Mouse (Mus musculus) yolk sac, embryonic 10.5 days (tissue): Measurements from ENCODE around the gene Pacsin2.
"Not testable (repeated sequence)": the region's sequence is repeated elsewhere in the genome, so short reads cannot be mapped to it uniquely, and the experiment has no call there.

Source experiments
- DNase-seq: peaks from one replicate; pipeline ENCODE4 v3.0.0-alpha.2; 2017; ENCODE audit warnings: low spot score

Pacsin2 gene

DNA sequence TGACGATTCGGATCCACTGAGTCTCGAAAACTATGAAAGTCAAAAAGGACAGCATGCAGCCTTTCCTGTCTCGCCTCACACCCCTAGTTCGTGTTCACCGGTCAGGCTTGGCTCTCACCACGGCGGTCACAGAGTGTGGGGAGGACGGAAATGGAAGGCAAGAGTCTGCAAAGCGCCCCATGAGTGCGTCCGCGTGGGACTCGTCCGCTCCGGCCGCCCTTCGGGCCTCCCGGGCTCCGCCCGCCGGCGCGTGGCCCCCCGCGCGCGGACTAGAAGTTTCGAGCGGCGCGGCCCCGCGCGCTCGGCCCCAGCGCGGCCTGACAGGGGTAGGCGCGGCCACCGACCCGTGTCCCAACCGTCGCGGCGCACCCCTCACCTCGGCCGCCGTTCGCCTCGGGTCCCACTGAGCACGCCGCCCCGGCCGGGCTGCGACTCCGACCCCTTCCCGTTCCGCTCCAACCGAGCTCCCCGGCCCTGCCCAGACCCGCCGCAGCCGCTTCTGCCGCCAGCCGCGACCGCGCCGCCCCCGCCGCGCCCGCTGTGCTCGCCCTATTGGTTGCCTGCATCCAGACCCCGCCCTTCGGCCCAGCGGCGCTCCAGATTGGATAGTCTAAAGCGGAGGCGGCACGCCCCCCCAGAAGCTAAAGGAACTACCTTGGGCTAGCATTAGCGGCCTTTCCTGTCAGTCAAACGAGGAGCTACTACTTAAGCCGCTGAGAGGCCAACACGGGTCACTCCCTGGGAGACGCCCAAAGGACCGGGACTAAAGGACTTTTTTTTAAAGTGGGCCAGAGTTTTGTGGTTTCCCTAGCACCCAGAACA is at the start of gene Pacsin2:
Pacsin2 (minus strand) TSS at position 524 of the 822 bp plus-strand sequence.
- peak; percentile 98 for DNase-seq

DNA sequence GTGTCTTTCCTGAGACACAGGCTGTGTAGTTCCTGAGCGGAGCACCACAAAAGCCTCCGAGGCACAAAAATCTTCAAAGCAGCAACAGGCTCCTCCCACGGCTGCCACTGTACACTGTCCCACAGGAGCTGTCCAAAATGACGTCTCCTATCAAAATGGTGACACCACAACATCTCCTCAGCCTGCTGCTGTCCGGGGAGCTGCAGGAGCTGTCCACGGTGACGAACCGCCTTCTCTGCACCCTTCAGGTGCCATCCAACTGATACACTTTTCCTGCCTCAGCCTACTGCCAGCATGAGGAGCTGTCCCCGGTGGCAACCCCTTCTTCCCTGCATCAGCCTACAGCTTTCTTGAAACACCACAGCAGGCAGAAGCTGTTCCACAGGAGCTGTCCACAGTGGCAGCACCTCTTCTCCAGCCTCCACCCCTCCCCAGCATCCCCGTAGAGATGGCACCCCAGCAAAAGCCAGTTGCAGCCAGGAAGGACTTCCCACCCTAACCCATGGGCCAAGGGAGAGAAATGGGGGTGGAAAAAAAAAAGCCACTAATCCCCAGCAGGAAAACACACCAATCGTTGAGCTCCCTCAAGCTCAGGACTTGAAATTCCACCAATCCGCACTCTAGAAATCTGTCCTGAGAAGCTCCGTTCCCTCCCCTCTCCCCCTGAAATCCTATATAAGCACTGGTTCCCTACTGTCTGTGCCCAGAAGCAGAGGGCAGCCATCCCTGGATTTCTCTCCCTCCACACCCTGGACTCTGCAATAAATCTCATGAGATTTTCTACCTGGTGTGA is 48.3 kb upstream of the Pacsin2 start:
- no peak for DNase-seq

GRCm38 (mm10) chr15:83510805-83511405 is 46.5 kb upstream of the Pacsin2 start, which contains the start of gene Ttll1:
Gene Ttll1, minus strand, starts transcription at chr15:83510893.
- DNase-seq, result peak; percentile 94

DNA sequence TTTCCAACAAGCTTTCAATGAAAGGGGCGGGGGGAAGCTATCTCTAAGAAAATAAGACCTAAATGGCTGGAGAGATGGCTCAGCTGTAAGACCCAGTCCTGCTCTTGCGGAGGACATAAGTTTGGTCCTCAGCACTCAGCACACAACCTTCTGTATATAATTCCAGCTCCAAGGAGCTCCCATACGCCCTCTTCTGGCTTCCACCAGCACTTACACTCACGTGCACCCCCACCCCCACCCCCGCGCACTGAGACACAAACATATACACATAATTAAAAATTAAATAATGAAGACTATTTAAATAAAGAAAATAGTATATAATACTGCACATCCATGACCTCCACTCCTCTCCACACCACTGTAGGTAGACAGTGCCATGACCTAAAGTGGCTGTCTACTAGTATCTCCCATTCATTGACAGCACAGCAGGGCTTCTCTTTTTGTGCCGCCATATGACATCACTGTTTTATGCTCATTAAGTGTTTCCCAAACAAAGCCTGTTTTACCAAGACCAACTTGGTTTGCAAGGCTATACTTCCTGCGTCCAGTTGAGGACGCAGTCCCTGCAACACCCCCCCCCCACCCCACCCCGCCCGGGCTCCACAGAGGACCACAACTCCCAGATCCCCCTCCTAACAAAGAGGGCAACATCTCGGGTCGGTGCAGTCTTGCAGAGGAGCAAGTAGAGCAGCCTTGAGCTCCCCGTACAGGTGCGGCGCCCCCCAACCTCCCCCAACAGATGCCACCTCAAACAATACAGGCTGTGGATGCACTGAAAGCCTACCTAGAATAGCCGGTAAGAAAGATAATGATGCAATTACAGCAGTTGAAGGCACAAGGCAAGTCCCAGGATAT is 45.8 kb upstream of the Pacsin2 start:
- DNase-seq, result no peak

DNA sequence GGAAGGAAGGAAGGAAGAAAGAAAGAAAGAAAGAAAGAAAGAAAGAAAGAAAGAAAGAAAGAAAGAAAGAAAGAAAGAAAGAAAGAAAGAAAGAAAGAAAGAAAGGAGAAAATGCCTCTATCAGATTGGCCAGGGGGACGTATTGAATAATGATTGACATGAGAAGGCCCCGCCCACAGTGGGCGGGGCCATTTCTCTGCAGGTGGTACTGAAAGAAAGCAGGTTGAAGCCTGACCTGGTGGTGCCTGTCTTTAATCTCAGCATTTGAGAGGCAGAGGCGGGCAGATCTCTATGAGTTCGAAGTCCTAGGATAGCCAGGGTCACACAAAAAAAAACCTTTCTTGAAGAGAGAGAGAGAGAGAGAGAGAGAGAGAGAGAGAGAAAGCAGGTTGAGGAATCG is 37.1 kb upstream of the Pacsin2 start:
- DNase-seq, result not testable (repeated sequence)

DNA sequence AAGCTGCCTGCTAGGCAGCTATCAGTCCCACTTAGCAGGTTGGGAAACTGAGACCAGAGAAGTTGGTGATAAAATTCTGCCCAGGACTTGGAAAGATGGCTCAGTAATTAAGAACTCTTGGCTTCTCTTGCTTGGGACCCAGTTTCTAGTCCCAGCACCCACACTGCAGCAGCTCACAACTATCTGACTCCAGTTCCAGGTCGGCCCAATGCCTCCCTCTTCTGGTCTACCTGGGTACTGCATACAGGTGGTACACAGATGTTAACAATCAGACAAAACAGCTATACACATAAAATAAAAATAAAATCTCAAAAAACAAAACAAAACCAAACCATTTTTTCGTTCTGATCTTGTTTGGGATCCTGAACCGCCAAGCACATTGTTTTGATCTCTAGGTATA is 35.9 kb upstream of the Pacsin2 start:
- no peak for DNase-seq

DNA sequence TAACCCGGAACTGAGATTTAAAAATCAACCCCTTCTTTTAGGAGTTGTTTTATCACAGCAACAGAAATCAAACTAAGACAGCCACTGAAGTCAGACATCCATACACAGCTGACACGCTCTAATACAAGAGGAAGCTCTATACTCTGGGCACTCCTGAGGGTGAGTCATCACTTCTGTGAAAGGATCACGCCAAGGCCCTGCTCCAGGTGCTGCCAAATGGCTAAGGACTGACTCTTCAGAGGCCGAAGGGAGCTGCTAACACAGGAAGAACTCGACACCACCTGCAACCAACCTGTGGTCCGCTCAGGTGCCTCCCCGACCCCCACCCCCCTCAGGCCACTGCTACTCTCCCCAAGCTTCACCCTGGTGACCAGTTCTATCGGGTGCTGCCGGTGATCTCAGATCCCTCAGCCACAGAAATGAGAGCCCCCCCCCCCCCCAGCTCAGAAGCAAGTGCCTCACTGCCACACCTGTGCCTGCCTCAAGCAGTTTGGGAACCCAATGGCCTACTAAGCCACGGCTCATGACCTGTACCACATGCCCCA is 34.9 kb upstream of the Pacsin2 start:
- DNase-seq, result no peak

DNA sequence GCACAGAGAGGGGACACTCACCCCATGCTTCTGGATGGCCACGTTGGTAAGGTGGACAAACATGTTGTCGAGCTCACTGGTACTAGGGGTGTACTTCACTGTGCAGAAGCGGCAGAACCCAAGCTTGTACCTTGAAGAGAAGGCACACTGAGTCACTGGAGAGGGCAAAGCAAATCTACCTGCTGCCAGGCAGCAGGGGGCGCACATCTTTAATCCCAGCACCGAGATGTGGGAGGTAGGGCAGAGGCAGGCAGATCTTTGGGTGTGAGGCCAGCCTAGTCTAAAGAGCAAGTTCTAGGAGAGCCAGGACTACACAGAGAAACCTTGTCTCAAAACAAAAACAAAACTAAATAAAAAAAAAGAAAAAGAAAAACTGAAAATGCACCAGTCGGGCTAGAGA is 32.9 kb upstream of the Pacsin2 start:
- no peak for DNase-seq

GRCm38 (mm10) chr15:83495787-83496367 is 31.5 kb upstream of the Pacsin2 start:
- DNase-seq, result no peak

- no peak for DNase-seq
These were observed 30.8 kb upstream of the Pacsin2 start for GRCm38 (mm10) chr15:83495195-83495594.

- DNase-seq, result no peak
These were observed 30.1 kb upstream of the Pacsin2 start for GRCm38 (mm10) chr15:83494572-83494920.

DNA sequence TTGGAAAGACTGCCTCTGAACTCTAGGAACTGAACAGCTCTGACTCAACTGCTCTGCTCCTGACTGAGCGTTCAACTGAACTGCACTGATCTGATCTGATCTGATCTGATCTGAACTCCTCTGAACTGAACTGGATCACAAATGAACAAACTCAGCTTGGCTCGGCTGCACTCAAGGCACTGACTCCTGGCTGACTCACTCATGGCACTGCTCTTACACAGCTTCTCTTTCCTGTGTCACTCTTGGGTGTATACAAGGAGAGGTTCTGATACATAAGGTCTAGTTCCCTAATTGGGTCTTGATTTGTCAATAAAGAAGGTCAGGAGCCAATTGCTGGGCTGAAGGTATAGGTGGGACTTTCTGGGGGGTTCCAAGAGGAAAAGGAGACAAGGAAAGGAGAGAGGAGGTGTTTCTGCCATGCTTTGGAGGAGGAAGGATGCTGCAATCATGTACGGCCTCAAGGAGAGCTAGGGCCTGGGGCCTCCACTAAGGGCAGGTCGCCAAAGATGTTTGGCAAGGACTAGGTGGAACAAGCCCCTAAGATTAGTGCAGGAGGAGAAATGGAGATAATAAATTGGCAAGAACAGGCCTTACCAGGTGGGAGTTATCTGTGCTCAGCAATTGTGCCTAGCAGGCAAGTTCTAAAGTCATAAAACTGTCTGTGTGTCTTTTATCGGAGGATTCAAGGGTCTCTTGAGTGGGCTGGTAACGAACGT is 29.6 kb upstream of the Pacsin2 start:
- no peak for DNase-seq

- DNase-seq, result no peak
These were observed 27.5 kb upstream of the Pacsin2 start for GRCm38 (mm10) chr15:83491891-83492290.

DNA sequence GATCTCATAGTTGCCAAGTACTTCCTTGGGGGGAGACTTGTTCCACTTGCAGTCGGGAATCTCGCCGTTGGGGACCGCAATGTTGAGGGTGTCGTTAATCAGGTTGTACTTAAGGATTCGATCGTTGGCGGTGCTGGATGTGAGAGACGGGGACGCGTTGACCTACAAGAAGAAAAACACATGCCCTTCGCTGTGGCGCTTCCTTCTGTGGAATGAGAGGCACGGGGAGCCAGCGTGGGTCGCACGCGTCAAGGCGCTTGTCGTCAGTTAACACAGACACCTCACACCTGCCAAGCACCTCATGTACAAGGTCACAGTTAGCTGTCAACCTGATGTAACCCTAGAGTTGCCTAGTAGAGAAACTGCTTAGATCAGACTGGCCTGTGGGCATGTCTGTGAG is 25.1 kb upstream of the Pacsin2 start:
- no peak for DNase-seq

DNA sequence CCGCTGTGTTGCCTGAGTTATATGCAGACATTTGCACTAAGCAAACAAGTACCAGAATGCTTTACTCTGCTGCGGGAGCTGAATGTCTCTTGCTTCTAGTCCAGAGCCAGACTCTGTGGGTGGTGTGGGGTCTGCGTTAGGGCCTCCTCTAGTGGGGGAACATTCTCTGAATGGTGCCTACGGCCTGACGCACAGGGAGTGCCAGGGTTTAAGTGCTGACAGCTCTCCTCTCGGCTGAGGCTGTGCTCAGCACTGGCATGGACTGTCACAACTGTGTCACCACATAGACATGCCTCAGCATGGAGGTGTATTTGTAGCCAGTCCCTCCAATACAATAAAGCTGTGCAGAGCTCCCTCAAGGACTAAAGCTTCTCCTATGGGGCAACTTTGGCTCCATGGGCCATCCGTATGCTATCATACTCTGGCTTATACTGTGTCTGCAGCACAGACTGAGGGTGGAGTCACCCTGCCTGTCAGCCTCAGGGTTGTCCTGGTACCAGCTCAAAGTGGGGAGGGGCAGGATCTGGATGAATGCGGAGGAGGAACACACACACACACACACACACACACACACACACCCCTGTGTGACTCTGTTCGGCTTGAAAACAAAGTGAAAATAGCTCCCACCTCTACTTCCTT is 23.2 kb upstream of the Pacsin2 start:
- DNase-seq, result no peak

DNA sequence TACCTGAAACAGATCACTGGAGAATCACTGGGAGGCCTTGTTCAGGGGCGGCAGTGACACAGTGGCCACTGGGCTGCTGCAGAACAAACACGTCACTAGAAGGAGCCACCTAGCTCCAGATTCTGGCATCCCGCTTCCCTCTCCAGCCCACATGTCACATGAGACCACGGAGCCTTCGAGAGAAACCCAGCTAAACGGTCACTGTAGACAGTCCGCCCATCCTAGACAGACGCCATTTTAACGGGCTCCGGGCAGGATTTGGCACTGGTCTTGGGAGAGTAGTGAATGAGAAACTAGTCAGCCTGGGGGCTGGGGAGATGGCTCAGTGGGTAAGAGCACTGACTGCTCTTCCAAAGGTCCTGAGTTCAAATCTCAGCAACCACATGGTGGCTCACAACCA is 19.9 kb upstream of the Pacsin2 start:
- DNase-seq, result no peak

- DNase-seq, result no peak
These were observed 19.1 kb upstream of the Pacsin2 start for GRCm38 (mm10) chr15:83483482-83483881.

- no peak for DNase-seq
These were observed 18.3 kb upstream of the Pacsin2 start for GRCm38 (mm10) chr15:83482645-83483224.

DNA sequence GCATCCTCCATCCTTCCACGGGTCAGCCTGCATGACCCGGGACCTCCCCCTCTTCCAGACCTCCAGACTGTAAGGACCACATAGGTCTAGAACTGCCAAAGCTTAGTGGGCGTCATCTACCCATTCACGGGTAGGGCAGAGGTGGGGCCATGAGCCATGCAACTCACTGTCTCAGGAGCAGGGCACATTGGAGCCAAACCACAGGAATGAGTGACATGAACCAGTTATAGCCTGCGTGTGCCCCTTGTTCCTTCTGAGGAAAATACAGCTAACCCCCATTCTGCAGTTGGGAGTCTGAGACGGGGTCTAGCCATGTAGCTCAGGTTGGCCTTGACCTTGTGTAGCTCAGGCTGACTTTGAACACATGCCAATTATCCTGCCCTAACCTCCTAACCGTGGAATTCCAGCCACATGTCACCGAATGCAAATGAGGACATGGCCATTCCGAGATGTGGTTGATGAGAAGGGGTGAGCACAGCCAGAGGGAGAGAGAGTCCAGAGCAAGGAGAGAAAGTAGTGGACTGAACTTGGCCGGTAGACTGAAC is 16.9 kb upstream of the Pacsin2 start:
- no peak for DNase-seq
